Mouse (Mus musculus) kidney, embryonic 16.5 days (tissue): Measurements from ENCODE around the gene Ttll3. TPM values are rescaled to one million over a fixed set of nuclear protein-coding genes. Genes with fewer than 3 reads are reported as not detected.

Experiments
- ATAC-seq: fragments of 200-750 bp; cut with Nextera tagmentation; 2 replicates; pipeline ENCODE4 v1.8.0; 2017; ENCODE audit warnings: moderate TSS enrichment; ENCODE audit not compliant: low FRiP score, low TSS enrichment
- H3K27ac ChIP-seq: fragments of 300-500 bp; sonication (generic); 2 replicates; pipeline ENCODE4 v1.5.1; 2014; ENCODE audit warnings: low read length
- H3K27me3 ChIP-seq: fragments of 300-500 bp; sonication (generic); 2 replicates; pipeline ENCODE4 v1.6.1; 2014; ENCODE audit warnings: low read length, control low read depth, mixed read lengths; ENCODE audit not compliant: insufficient read depth
- H3K36me3 ChIP-seq: fragments of 300-500 bp; sonication (generic); 2 replicates; pipeline ENCODE4 v1.6.1; 2014; ENCODE audit warnings: low read length, control low read depth, mixed read lengths; ENCODE audit not compliant: insufficient read depth
- H3K4me1 ChIP-seq: fragments of 300-500 bp; sonication (generic); 2 replicates; pipeline ENCODE4 v1.6.1; 2014; ENCODE audit warnings: low read length, control low read depth, mixed read lengths; ENCODE audit not compliant: insufficient read depth
- H3K4me2 ChIP-seq: fragments of 300-500 bp; sonication (generic); replicated peaks from 2 replicates; pipeline ENCODE4 v1.6.1; 2014; ENCODE audit warnings: low read depth, low read length
- H3K4me3 ChIP-seq: fragments of 300-500 bp; sonication (generic); 2 replicates; pipeline ENCODE4 v1.5.1; 2014; ENCODE audit warnings: mild to moderate bottlenecking, low read length
- H3K9ac ChIP-seq: fragments of 300-500 bp; sonication (generic); replicated peaks from 2 replicates; pipeline ENCODE4 v1.6.1; 2014; ENCODE audit warnings: low read length
- H3K9me3 ChIP-seq: fragments of 300-500 bp; sonication (generic); 2 replicates; pipeline ENCODE4 v1.6.1; 2016; ENCODE audit warnings: low read length, control low read depth
- WGBS: fragments of 180-500 bp; shearing (Covaris S2); extraction: QIAGEN DNeasy Blood & Tissue Kit; methylation state at CpG from one replicate; pipeline ENCODE4 v1.1.7; 2014; 5-methylcytosine and 5-hydroxymethylcytosine counted together
- microRNA-seq: library from miRNA; unstranded; fragments of <30 nt; microRNA quantifications from one replicate; pipeline ENCODE4, GENCODE M21; 2016
- polyA plus RNA-seq: library from polyadenylated mRNA; unstranded; fragments of >200 nt; fragmentation: Nextera tagmentation; extraction: Ambion mirVana; gene quantifications from 2 replicates; pipeline ENCODE4 v1.2.1, GENCODE M21; 2015

The Ttll3 gene
- polyA plus RNA-seq, 1 experiment from 2014 or later, result 3.4 TPM

- H3K27ac ChIP-seq, result no peak overlapping the region
- no peak for ATAC-seq
- WGBS, result 69% methylated on average over 7 of the region's 7 CpGs
These were observed 75.0 kb downstream of the Ttll3 start for GRCm38 (mm10) chr6:113464040-113464439.

More at GRCm38 (mm10) chr6:113464040-113464439, 75.0 kb downstream of the Ttll3 start:
- Histone ChIP-seq H3K36me3 (no peaks in the 10 kb centered on the region), H3K4me1 (0 out of 2 replicates have a peak, but pooled peaks cover 3% of the 10 kb centered on the region), H3K27me3 (no peaks in the 10 kb centered on the region), H3K4me2 (no peak overlapping the region), H3K4me3 (no peak overlapping the region), H3K9ac (no peak overlapping the region), H3K9me3 (no peaks in the 10 kb centered on the region)

Small RNA genes within 50 kb of the gene (microRNA-seq; reads per million reads assigned to microRNA genes)
- not detected for gene Gm24387

Other genes with a start within 250 kb of the Ttll3 start
- gene Lhfpl4, start 193.9 kb upstream of the Ttll3 start, polyA plus RNA-seq, result 0.60 and 0.94 TPM in 2 replicates
- 35.5 and 37.0 TPM in 2 replicates for gene Mtmr14, start 151.4 kb upstream of the Ttll3 start, polyA plus RNA-seq
- 0.09 TPM in 1 of 2 replicates, not detected in the other for gene Cpne9, start 107.0 kb upstream of the Ttll3 start, polyA plus RNA-seq
- 19.0 and 22.1 TPM in 2 replicates for gene Brpf1, start 82.1 kb upstream of the Ttll3 start, polyA plus RNA-seq
- 17.4 and 19.4 TPM in 2 replicates for gene Ogg1, start 62.3 kb upstream of the Ttll3 start, polyA plus RNA-seq
- gene Camk1, start 45.3 kb upstream of the Ttll3 start, polyA plus RNA-seq, result 110 and 117 TPM in 2 replicates
- 63.5 and 66.7 TPM in 2 replicates for gene Tada3, start 11.4 kb upstream of the Ttll3 start, polyA plus RNA-seq
- 401 and 410 TPM in 2 replicates for gene Arpc4, start 11.1 kb upstream of the Ttll3 start, polyA plus RNA-seq
- 31.5 and 31.7 TPM in 2 replicates for gene Rpusd3, start 30.1 kb downstream of the Ttll3 start, polyA plus RNA-seq
- gene Cidec, start 46.5 kb downstream of the Ttll3 start, polyA plus RNA-seq, result not detected in 2 replicates
- gene Jagn1, start 53.3 kb downstream of the Ttll3 start, polyA plus RNA-seq, result 115 and 121 TPM in 2 replicates
- 10.0 and 10.1 TPM in 2 replicates for gene Il17re, start 69.2 kb downstream of the Ttll3 start, polyA plus RNA-seq
- 18.2 and 31.0 TPM in 2 replicates for gene Il17rc, start 82.2 kb downstream of the Ttll3 start, polyA plus RNA-seq
- 43.4 and 45.8 TPM in 2 replicates for gene Creld1, start 94.0 kb downstream of the Ttll3 start, polyA plus RNA-seq
- gene Prrt3, start 112.7 kb downstream of the Ttll3 start, polyA plus RNA-seq, result 0.97 and 0.99 TPM in 2 replicates
- 120 and 122 TPM in 2 replicates for gene Emc3, start 142.4 kb downstream of the Ttll3 start, polyA plus RNA-seq
- gene Fancd2, start 142.4 kb downstream of the Ttll3 start, polyA plus RNA-seq, result 10.7 and 12.0 TPM in 2 replicates
- 0.68 and 1.1 TPM in 2 replicates for gene Fancd2os, start 211.5 kb downstream of the Ttll3 start, polyA plus RNA-seq
- 221 and 224 TPM in 2 replicates for gene Brk1, start 215.5 kb downstream of the Ttll3 start, polyA plus RNA-seq
- 34.0 and 40.7 TPM in 2 replicates for gene Vhl, start 234.7 kb downstream of the Ttll3 start, polyA plus RNA-seq
- 4.4 and 5.6 TPM in 2 replicates for gene Irak2, start 249.2 kb downstream of the Ttll3 start, polyA plus RNA-seq